Mouse (Mus musculus) limb, embryonic 13.5 days (tissue): ENCODE results near the gene Gm3259. TPM values are rescaled to one million over a fixed set of nuclear protein-coding genes. Genes with fewer than 3 reads are reported as not detected.
"Not testable (repeated sequence)": the region's sequence is repeated elsewhere in the genome, so short reads cannot be mapped to it uniquely, and the experiment has no call there.

Experiments
- ATAC-seq: fragments of 200-750 bp; cut with Nextera tagmentation; 2 replicates; pipeline ENCODE4 v1.8.0; 2017; ENCODE audit warnings: low read depth, moderate number of reproducible peaks, moderate TSS enrichment; ENCODE audit not compliant: low FRiP score
- H3K27ac ChIP-seq: fragments of 300-500 bp; sonication (generic); 2 replicates; pipeline ENCODE4 v1.5.1; 2015; ENCODE audit warnings: inconsistent platforms, mild to moderate bottlenecking, moderate library complexity
- H3K27me3 ChIP-seq: fragments of 300-500 bp; sonication (generic); 2 replicates; pipeline ENCODE4 v1.6.1; 2015; ENCODE audit warnings: mild to moderate bottlenecking, inconsistent platforms
- H3K36me3 ChIP-seq: fragments of 300-500 bp; sonication (generic); 2 replicates; pipeline ENCODE4 v1.6.1; 2015; ENCODE audit warnings: inconsistent platforms, mild to moderate bottlenecking, moderate library complexity
- H3K4me1 ChIP-seq: fragments of 300-500 bp; sonication (generic); 2 replicates; pipeline ENCODE4 v1.6.1; 2015; ENCODE audit warnings: inconsistent platforms
- H3K4me2 ChIP-seq: fragments of 300-500 bp; sonication (generic); replicated peaks from 2 replicates; pipeline ENCODE4 v1.6.1; 2015; ENCODE audit warnings: inconsistent platforms, mild to moderate bottlenecking, moderate library complexity
- H3K4me3 ChIP-seq: fragments of 300-500 bp; sonication (generic); 2 replicates; pipeline ENCODE4 v1.5.1; 2015; ENCODE audit warnings: moderate library complexity, mild to moderate bottlenecking, inconsistent platforms
- H3K9ac ChIP-seq: fragments of 300-500 bp; sonication (generic); 2 replicates; pipeline ENCODE4 v1.6.1; 2015; ENCODE audit warnings: mild to moderate bottlenecking, inconsistent platforms
- H3K9me3 ChIP-seq: fragments of 300-500 bp; sonication (generic); 2 replicates; pipeline ENCODE4 v1.6.1; 2016; ENCODE audit warnings: inconsistent platforms
- WGBS: fragments of 180-500 bp; shearing (Covaris S2); methylation state at CpG from one replicate; pipeline ENCODE4 v1.1.7; 2015; 5-methylcytosine and 5-hydroxymethylcytosine counted together
- polyA plus RNA-seq: library from polyadenylated mRNA; unstranded; fragments of >200 nt; fragmentation: Nextera tagmentation; extraction: Ambion mirVana; gene quantifications from 2 replicates; pipeline ENCODE4 v1.2.1, GENCODE M21; 2015

Gm3259 gene
- not detected in 2 replicates for polyA plus RNA-seq

GRCm38 (mm10) chr5:95305611-95306010, at the start of gene Gm3259:
TSS of gene Gm3259 (plus strand) at chr5:95305911.
- not testable (repeated sequence) for H3K9ac ChIP-seq, ATAC-seq, H3K36me3 ChIP-seq, H3K27ac ChIP-seq, H3K9me3 ChIP-seq, H3K27me3 ChIP-seq, H3K4me1 ChIP-seq, H3K4me2 ChIP-seq, H3K4me3 ChIP-seq
- 63% methylated on average over 2 of the region's 2 CpGs for WGBS

GRCm38 (mm10) chr5:95272668-95273067, 33.0 kb upstream of the Gm3259 start, which contains the start of gene Gm10424:
TSS of gene Gm10424 (minus strand) at chr5:95272768.
- WGBS, result no CpG with 5 or more reads among the region's 1 CpGs
- ATAC-seq, H3K4me1 ChIP-seq, H3K4me2 ChIP-seq, H3K4me3 ChIP-seq, H3K36me3 ChIP-seq, H3K9me3 ChIP-seq, H3K27ac ChIP-seq, H3K9ac ChIP-seq, H3K27me3 ChIP-seq: not testable (repeated sequence)

Other genes starting within 250 kb of the Gm3259 start
- not detected in 2 replicates for gene Gm7942, start 199.0 kb upstream of the Gm3259 start, polyA plus RNA-seq
- gene Gm16513, start 123.3 kb upstream of the Gm3259 start, polyA plus RNA-seq, result not detected in 2 replicates
- gene Gm10424, start 33.1 kb upstream of the Gm3259 start, polyA plus RNA-seq, result not detected in 2 replicates
- gene D5Ertd577e, start 150.9 kb downstream of the Gm3259 start, polyA plus RNA-seq, result not detected in 2 replicates
- gene Gm3286, start 204.8 kb downstream of the Gm3259 start, polyA plus RNA-seq, result not detected in 2 replicates